Mouse (Mus musculus): ENCODE data around the gene P2ry6.

The P2ry6 gene

GRCm38 (mm10) chr7:100988092-100988491 lies 13.6 kb upstream of the P2ry6 start:
- in situ Hi-C loops (cut with MseI, MboI) = loop anchor here (5.0 to 10.0 kb wide), 2 partner anchors 64 to 67 kb away; no protein-coding TSS in a partner anchor

DNA sequence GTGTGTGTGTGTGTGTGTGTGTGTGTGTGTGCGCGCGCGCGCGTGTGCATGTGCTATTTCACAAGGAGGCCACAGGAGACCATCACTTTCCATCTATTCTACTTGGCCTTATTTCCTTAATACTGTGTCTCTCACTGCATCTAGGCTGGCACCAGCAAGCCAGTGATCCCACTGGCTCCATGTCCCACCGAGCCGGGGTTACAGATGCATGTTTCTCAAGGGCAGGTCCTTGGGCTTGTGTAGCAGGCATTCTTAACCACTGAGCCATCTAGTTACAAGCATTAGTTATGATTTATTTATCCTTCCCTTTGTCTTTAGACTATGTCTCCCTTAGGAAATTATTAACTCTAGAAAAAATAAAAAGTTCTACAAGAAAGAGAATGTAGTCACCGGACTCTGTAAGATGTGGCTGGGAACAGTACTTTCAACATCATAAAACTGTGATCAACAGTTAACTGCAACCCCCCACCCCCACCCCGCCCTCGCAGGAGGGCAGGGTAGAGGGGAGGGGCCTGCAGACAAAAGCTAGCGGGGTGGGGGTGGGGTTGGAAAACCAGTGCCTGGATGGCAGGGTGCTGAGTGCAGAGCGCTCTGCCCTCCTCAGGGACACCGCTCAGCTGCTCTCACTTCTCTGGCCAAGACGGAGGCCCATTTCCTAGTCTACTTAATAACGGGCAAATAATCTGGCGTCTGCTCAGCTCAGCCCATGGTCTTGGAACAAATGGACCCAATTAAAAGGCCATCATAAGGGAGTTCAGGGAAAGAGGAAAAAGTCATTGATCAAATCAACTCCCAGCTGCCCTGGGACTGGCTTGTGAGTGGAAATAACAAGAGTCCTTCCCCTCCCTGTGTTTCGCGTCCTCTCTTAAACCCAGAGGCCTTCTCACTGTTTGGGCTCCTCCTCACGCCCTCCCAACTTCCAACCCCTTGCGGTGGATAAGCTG lies 10.3 kb upstream of the P2ry6 start:
- in situ Hi-C loops (cut with MseI, MboI) = loop anchor here (5.0 to 10.0 kb wide), 2 partner anchors 68 to 70 kb away; no protein-coding TSS in a partner anchor

GRCm38 (mm10) chr7:100979175-100979574 lies 4.7 kb upstream of the P2ry6 start:
- in situ Hi-C loops (cut with MseI, MboI) = no loop called here

- in situ Hi-C loops (cut with MseI, MboI) = no loop called here
These were observed 3.7 kb upstream of the P2ry6 start for GRCm38 (mm10) chr7:100978171-100978570.

DNA sequence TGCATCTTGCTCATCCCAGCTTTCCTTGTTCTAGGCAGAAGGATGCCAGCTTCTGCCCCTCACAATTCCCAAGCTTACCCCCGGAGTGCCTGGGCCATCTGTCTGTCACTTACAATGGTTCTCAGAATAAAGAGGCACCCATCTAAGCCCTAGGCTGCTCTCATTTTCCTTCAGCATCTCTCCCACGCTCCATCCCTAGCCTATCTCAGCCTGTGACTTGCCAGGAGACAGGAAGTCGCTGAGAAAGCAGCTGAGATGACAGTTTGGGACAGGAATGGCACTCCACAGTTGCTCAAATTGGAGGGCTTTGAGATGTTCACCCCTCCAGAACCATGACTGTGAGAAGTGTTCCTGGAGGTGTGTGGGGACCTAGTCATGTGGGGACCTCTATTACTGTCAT lies 1.6 kb downstream of the P2ry6 start:
- in situ Hi-C loops (cut with MseI, MboI) = no loop called here

DNA sequence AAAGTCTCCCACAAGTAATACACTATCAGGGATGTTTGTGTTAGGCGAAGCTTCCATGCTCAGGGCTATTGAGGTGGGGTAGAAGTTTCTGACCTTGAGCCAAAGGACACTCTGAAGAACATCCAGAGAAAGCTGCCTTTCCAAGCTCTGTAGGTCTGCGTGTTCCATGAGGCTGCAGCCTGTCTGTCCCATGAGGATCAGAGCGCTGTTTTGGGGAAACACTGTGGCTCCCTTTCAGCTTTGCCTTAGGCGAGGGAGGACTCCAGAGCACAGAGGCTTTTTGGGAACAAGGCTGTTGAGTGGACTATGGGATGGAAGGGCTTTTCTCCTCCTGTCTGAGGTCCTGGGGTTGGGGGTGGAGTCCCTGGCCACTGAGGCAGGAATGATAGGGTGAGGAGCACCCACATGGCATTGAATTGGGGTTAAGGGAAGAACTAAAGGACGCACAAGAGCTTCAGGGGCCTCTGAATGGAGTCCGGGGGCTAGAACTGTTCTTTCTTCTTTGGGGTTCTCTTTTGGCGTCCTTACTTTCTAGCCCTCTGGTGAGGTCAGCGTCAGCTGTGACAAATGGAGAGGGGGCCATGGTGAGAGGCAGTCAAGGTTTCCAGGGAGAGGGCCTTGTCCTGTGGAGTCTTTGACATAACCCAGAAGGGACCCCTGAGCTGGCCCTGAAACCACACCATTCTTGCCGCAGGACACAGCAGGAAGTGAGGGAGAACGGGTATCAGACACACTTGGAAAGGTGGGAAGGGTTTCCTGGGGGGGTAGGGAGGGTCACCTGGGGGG lies 5.4 kb downstream of the P2ry6 start:
- in situ Hi-C loops (cut with MseI, MboI) = no loop called here

GRCm38 (mm10) chr7:100968376-100968775 lies 6.1 kb downstream of the P2ry6 start:
- in situ Hi-C loops (cut with MseI, MboI) = no loop called here

DNA sequence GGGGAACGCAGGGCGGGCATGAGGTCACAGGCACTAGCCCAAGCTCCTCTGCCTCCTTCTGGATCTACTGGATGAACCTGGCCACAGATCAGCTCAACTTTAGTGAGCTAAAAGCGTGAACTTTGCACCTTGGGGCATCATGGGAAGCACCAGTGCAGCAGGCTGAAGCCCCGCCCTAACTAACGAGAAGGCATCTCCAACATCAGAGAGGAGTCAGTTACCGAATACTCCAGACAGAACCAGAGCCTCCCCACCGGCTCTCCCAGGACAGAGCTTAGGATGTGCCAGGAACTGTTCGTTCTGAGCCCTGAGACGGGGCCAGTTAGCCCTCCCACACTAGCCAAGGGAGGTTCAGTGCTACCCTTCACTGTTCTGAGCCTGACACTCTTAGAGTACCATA lies 6.6 kb downstream of the P2ry6 start:
- in situ Hi-C loops (cut with MseI, MboI) = no loop called here

DNA sequence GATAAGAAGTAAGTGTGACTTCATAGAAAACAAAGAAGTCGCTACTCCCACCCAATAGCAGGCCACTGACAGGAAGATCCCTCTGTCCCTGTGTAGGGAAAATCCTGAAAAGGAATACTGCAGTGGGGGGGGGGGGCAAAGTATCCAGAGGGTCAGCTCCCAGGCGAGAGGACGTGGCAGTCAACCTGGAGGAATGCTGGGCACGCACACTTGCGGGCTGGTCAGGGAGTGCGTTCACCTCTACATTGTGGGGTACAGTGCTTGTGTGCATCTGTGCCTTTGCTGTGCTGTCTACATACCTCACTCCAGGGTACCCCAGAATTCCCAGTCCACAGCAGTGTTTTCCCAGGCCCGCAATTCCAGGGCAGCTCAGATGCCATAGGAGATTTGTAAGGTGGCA lies 8.4 kb downstream of the P2ry6 start:
- in situ Hi-C loops (cut with MseI, MboI) = no loop called here

DNA sequence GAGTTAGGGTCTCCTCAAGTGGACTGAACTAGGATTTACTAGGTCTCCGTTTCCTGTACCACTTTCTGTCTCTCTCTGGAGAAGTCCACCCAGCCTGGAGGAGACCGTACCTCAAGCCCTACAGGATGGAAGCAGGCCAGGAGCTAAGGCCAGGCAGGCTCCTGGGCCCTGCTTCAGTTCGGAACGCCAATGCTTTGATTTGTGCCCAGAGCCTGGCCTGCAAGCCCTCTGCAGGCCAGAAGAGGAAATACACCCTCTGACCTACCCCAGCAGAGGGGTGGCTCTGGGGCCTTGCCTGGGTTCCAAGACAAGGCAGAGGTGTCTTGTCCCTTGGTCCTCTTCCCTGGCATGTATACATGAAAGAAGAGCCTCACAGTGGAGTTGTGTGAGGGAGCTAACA lies 9.4 kb downstream of the P2ry6 start:
- in situ Hi-C loops (cut with MseI, MboI) = no loop called here

- in situ Hi-C loops (cut with MseI, MboI) = no loop called here
These were observed 10.2 kb downstream of the P2ry6 start for GRCm38 (mm10) chr7:100964242-100964641.

- in situ Hi-C loops (cut with MseI, MboI) = no loop called here
These were observed 11.1 kb downstream of the P2ry6 start for GRCm38 (mm10) chr7:100963381-100963780.

GRCm38 (mm10) chr7:100961146-100961545 lies 13.3 kb downstream of the P2ry6 start:
- in situ Hi-C loops (cut with MseI, MboI) = no loop called here

- in situ Hi-C loops (cut with MseI, MboI) = no loop called here
These were observed 14.0 kb downstream of the P2ry6 start for GRCm38 (mm10) chr7:100960462-100960861.

DNA sequence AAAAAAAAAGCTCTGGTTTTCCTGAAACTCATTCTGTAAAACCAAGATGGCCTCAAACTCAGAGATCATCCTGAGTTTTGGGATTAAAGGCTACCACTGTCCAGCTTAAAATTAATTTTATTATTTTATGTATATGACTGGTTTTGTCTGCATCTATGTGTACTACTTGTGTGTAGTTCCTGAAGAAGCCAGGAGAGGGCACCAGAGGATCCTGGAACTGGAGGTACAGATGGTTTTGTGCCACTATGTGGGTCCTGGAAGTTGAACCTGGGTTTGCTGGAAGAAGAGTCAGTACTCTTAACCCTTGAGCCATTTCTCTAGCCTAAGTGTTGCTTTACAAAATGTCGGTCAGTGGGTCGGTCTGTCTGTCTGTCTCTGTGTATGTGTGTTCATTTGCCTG lies 16.0 kb downstream of the P2ry6 start:
- in situ Hi-C loops (cut with MseI, MboI) = loop anchor here in 1 of 2 experiments (10.0 kb wide), 1 partner anchor 96 kb away; no protein-coding TSS in a partner anchor

- in situ Hi-C loops (cut with MseI, MboI) = loop anchor here in 1 of 2 experiments (10.0 kb wide), 1 partner anchor 102 kb away; no protein-coding TSS in a partner anchor
These were observed 21.8 kb downstream of the P2ry6 start for GRCm38 (mm10) chr7:100952686-100953085.

- in situ Hi-C loops (cut with MseI, MboI) = loop anchor here in 1 of 2 experiments (10.0 kb wide), 1 partner anchor 103 kb away; no protein-coding TSS in a partner anchor
These were observed 22.5 kb downstream of the P2ry6 start for GRCm38 (mm10) chr7:100951903-100952302.

GRCm38 (mm10) chr7:100950481-100951010 lies 23.9 kb downstream of the P2ry6 start:
- in situ Hi-C loops (cut with MseI, MboI) = loop anchor here in 1 of 2 experiments (10.0 kb wide), 1 partner anchor 104 kb away; no protein-coding TSS in a partner anchor

DNA sequence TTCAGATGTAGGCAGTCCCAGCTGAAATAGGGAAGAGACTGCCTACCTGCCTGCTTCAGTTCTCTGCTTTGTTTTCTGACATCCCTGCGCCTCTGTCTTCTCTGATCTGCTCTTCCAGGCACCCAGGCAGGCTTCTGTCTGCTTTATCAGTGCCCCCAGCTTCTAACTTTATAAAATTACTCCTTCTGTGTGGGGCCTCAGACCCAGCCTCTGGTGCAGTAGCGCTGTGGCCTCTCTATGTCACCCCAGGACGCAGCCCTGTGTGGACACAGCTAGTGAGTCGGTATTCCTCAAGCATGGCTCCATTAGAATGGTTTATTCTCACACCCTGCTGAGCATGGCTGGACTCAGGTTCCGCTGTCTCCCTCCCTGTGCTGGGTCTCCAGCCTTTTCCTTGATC lies 24.4 kb downstream of the P2ry6 start:
- in situ Hi-C loops (cut with MseI, MboI) = loop anchor here in 1 of 2 experiments (10.0 kb wide), 1 partner anchor 105 kb away; no protein-coding TSS in a partner anchor

- in situ Hi-C loops (cut with MseI, MboI) = no loop called here
These were observed 29.7 kb downstream of the P2ry6 start for GRCm38 (mm10) chr7:100944738-100945137.

- in situ Hi-C loops (cut with MseI, MboI) = no loop called here
These were observed 30.1 kb downstream of the P2ry6 start for GRCm38 (mm10) chr7:100944306-100944705.
